Mouse (Mus musculus): ENCODE data around the gene Arid3b. TPM values are rescaled to one million over a fixed set of nuclear protein-coding genes. Genes with fewer than 3 reads are reported as not detected.

Arid3b gene
- polyA plus RNA-seq, 1 experiment from 2014 or later, result 32.1 TPM

GRCm38 (mm10) chr9:57834629-57835417, 1.8 kb downstream of the Arid3b start:
- no peak for DNase-seq (ENCODE audit: low spot score)
- peak overlapping the region; percentile 68 for H3K4me2 ChIP-seq (ENCODE audit: low read depth, low read length, severe bottlenecking)
- peak overlapping the region; percentile 8; the same call in 1 of the 2 replicates for H3K4me3 ChIP-seq (ENCODE audit: low read depth, low read length)
- H3K27me3 ChIP-seq (ENCODE audit: control insufficient read depth, insufficient read depth, low read length), result no peaks in the 10 kb centered on the region
- no peak overlapping the region for H3K27ac ChIP-seq (ENCODE audit: low read depth, low read length)
- 9% methylated on average over 11 of the region's 11 CpGs for WGBS
- peaks cover 22% of the 10 kb centered on the region for H3K4me1 ChIP-seq (replicated peaks; ENCODE audit: control insufficient read depth, insufficient read depth, low read length)
- H3K9ac ChIP-seq (ENCODE audit: low read length), result peak overlapping the region; percentile 25; the same call in 1 of the 2 replicates
- no peaks in the 10 kb centered on the region for H3K36me3 ChIP-seq (ENCODE audit: control insufficient read depth, insufficient read depth, low read length)
- ATAC-seq (replicated peaks; ENCODE audit: low FRiP score), result no peak
- H3K9me3 ChIP-seq (ENCODE audit: control insufficient read depth, low read length), result no peaks in the 10 kb centered on the region

- WGBS, result 84% methylated on average over 9 of the region's 9 CpGs
- no peak for ATAC-seq (replicated peaks; ENCODE audit: low FRiP score)
- H3K9me3 ChIP-seq (ENCODE audit: control insufficient read depth, low read length), result no peaks in the 10 kb centered on the region
- no peak overlapping the region for H3K27ac ChIP-seq (ENCODE audit: low read depth, low read length)
- DNase-seq (ENCODE audit: low spot score), result no peak
- no peak overlapping the region for H3K4me3 ChIP-seq (ENCODE audit: low read depth, low read length)
- peaks cover 22% of the 10 kb centered on the region for H3K4me1 ChIP-seq (replicated peaks; ENCODE audit: control insufficient read depth, insufficient read depth, low read length)
- H3K4me2 ChIP-seq (ENCODE audit: low read depth, low read length, severe bottlenecking), result no peak overlapping the region
- H3K27me3 ChIP-seq (ENCODE audit: control insufficient read depth, insufficient read depth, low read length), result no peaks in the 10 kb centered on the region
- no peak overlapping the region for H3K9ac ChIP-seq (ENCODE audit: low read length)
- no peaks in the 10 kb centered on the region for H3K36me3 ChIP-seq (ENCODE audit: control insufficient read depth, insufficient read depth, low read length)
Observed at GRCm38 (mm10) chr9:57833762-57834471, 2.7 kb downstream of the Arid3b start.

- Histone ChIP-seq H3K4me3 (ENCODE audit: low read depth, low read length) (no peak overlapping the region; the same call in 1 of the 2 replicates), H3K27ac (ENCODE audit: low read depth, low read length) (no peak overlapping the region; the same call in 1 of the 2 replicates)
- ATAC-seq (replicated peaks; ENCODE audit: low FRiP score), result peak; percentile 87
Observed at GRCm38 (mm10) chr9:57831267-57832082, 5.1 kb downstream of the Arid3b start.

GRCm38 (mm10) chr9:57829812-57830557, 6.6 kb downstream of the Arid3b start:
- Histone ChIP-seq H3K4me2 (ENCODE audit: low read depth, low read length, severe bottlenecking) (no peak overlapping the region), H3K4me1 (replicated peaks; ENCODE audit: control insufficient read depth, insufficient read depth, low read length) (peaks cover 20% of the 10 kb centered on the region), H3K4me3 (ENCODE audit: low read depth, low read length) (no peak overlapping the region), H3K9me3 (ENCODE audit: control insufficient read depth, low read length) (no peaks in the 10 kb centered on the region), H3K27ac (ENCODE audit: low read depth, low read length) (no peak overlapping the region), H3K36me3 (ENCODE audit: control insufficient read depth, insufficient read depth, low read length) (no peaks in the 10 kb centered on the region), H3K27me3 (ENCODE audit: control insufficient read depth, insufficient read depth, low read length) (no peaks in the 10 kb centered on the region), H3K9ac (ENCODE audit: low read length) (no peak overlapping the region)
- ATAC-seq (replicated peaks; ENCODE audit: low FRiP score), result no peak
- no peak for DNase-seq (ENCODE audit: low spot score)
- 14% methylated on average over 6 of the region's 6 CpGs for WGBS

More at GRCm38 (mm10) chr9:57831267-57832082, 5.1 kb downstream of the Arid3b start:
- Histone ChIP-seq H3K4me2 (ENCODE audit: low read depth, low read length, severe bottlenecking) (0 out of 2 replicates have a peak overlapping the region, but pooled peaks have one; percentile 16), H3K27me3 (ENCODE audit: control insufficient read depth, insufficient read depth, low read length) (no peaks in the 10 kb centered on the region), H3K36me3 (ENCODE audit: control insufficient read depth, insufficient read depth, low read length) (no peaks in the 10 kb centered on the region), H3K9ac (ENCODE audit: low read length) (no peak overlapping the region), H3K4me1 (replicated peaks; ENCODE audit: control insufficient read depth, insufficient read depth, low read length) (peaks cover 22% of the 10 kb centered on the region), H3K9me3 (ENCODE audit: control insufficient read depth, low read length) (no peaks in the 10 kb centered on the region)
- DNase-seq (ENCODE audit: low spot score), result peak; percentile 94
- WGBS, result 36% methylated on average over 24 of the region's 24 CpGs

GRCm38 (mm10) chr9:57823397-57823796, 13.2 kb downstream of the Arid3b start:
- Histone ChIP-seq H3K4me1 (replicated peaks; ENCODE audit: control insufficient read depth, insufficient read depth, low read length) (peaks cover 8% of the 10 kb centered on the region), H3K9ac (ENCODE audit: low read length) (no peak overlapping the region), H3K27me3 (ENCODE audit: control insufficient read depth, insufficient read depth, low read length) (no peaks in the 10 kb centered on the region), H3K4me3 (ENCODE audit: low read depth, low read length) (no peak overlapping the region), H3K9me3 (ENCODE audit: control insufficient read depth, low read length) (no peaks in the 10 kb centered on the region), H3K4me2 (ENCODE audit: low read depth, low read length, severe bottlenecking) (no peak overlapping the region), H3K36me3 (ENCODE audit: control insufficient read depth, insufficient read depth, low read length) (no peaks in the 10 kb centered on the region; the same call in 1 of the 2 replicates), H3K27ac (ENCODE audit: low read depth, low read length) (no peak overlapping the region)
- ATAC-seq (replicated peaks; ENCODE audit: low FRiP score) (no peak), DNase-seq (ENCODE audit: low spot score) (no peak)
- 85% methylated on average over 1 of the region's 1 CpGs for WGBS

- Histone ChIP-seq H3K4me1 (replicated peaks; ENCODE audit: control insufficient read depth, insufficient read depth, low read length) (peaks cover 8% of the 10 kb centered on the region), H3K27me3 (ENCODE audit: control insufficient read depth, insufficient read depth, low read length) (no peaks in the 10 kb centered on the region), H3K4me3 (ENCODE audit: low read depth, low read length) (no peak overlapping the region), H3K9ac (ENCODE audit: low read length) (no peak overlapping the region), H3K9me3 (ENCODE audit: control insufficient read depth, low read length) (no peaks in the 10 kb centered on the region), H3K27ac (ENCODE audit: low read depth, low read length) (no peak overlapping the region), H3K4me2 (ENCODE audit: low read depth, low read length, severe bottlenecking) (no peak overlapping the region), H3K36me3 (ENCODE audit: control insufficient read depth, insufficient read depth, low read length) (no peaks in the 10 kb centered on the region; the same call in 1 of the 2 replicates)
- ATAC-seq (replicated peaks; ENCODE audit: low FRiP score) (no peak), DNase-seq (ENCODE audit: low spot score) (no peak)
- WGBS, result 77% methylated on average over 13 of the region's 13 CpGs
Observed at GRCm38 (mm10) chr9:57822812-57823211, 13.8 kb downstream of the Arid3b start.

GRCm38 (mm10) chr9:57820186-57821080, 16.2 kb downstream of the Arid3b start:
- H3K4me2 ChIP-seq (ENCODE audit: low read depth, low read length, severe bottlenecking), result no peak overlapping the region
- H3K9me3 ChIP-seq (ENCODE audit: control insufficient read depth, low read length), result no peaks in the 10 kb centered on the region
- ATAC-seq (replicated peaks; ENCODE audit: low FRiP score), result no peak
- H3K36me3 ChIP-seq (ENCODE audit: control insufficient read depth, insufficient read depth, low read length), result no peaks in the 10 kb centered on the region; the same call in 1 of the 2 replicates
- WGBS, result 31% methylated on average over 16 of the region's 16 CpGs
- no peak overlapping the region for H3K27ac ChIP-seq (ENCODE audit: low read depth, low read length)
- peak overlapping the region; percentile 13; the same call in 1 of the 2 replicates for H3K9ac ChIP-seq (ENCODE audit: low read length)
- no peaks in the 10 kb centered on the region for H3K27me3 ChIP-seq (ENCODE audit: control insufficient read depth, insufficient read depth, low read length)
- peaks cover 13% of the 10 kb centered on the region for H3K4me1 ChIP-seq (replicated peaks; ENCODE audit: control insufficient read depth, insufficient read depth, low read length)
- DNase-seq (ENCODE audit: low spot score), result no peak
- H3K4me3 ChIP-seq (ENCODE audit: low read depth, low read length), result no peak overlapping the region
